Mouse (Mus musculus) forebrain, embryonic 12.5 days (tissue): ENCODE results near the gene Znrd1. TPM values are rescaled to one million over a fixed set of nuclear protein-coding genes. Genes with fewer than 3 reads are reported as not detected.

ENCODE experiments used
- ATAC-seq: fragments of 200-750 bp; cut with Nextera tagmentation; 2 replicates; pipeline ENCODE4 v1.8.0; 2017; ENCODE audit warnings: moderate TSS enrichment; ENCODE audit not compliant: low FRiP score
- H3K27ac ChIP-seq: fragments of 300-500 bp; sonication (generic); 2 replicates; pipeline ENCODE4 v1.5.1; 2016; ENCODE audit warnings: mild to moderate bottlenecking
- H3K27me3 ChIP-seq: fragments of 300-500 bp; sonication (generic); 2 replicates; pipeline ENCODE4 v1.6.1; 2016; ENCODE audit warnings: mild to moderate bottlenecking
- H3K36me3 ChIP-seq: fragments of 300-500 bp; sonication (generic); replicated peaks from 2 replicates; pipeline ENCODE4 v1.6.1; 2016; ENCODE audit warnings: mild to moderate bottlenecking
- H3K4me1 ChIP-seq: fragments of 300-500 bp; sonication (generic); 2 replicates; pipeline ENCODE4 v1.6.1; 2016
- H3K4me2 ChIP-seq: fragments of 300-500 bp; sonication (generic); 2 replicates; pipeline ENCODE4 v1.6.1; 2016; ENCODE audit warnings: mild to moderate bottlenecking, moderate library complexity
- H3K4me3 ChIP-seq: fragments of 300-500 bp; sonication (generic); replicated peaks from 2 replicates; pipeline ENCODE4 v1.5.1; 2016; ENCODE audit warnings: mild to moderate bottlenecking
- H3K9ac ChIP-seq: fragments of 300-500 bp; sonication (generic); 2 replicates; pipeline ENCODE4 v1.6.1; 2016; ENCODE audit warnings: mild to moderate bottlenecking
- H3K9me3 ChIP-seq: fragments of 300-500 bp; sonication (generic); 2 replicates; pipeline ENCODE4 v1.6.1; 2016
- WGBS: fragments of 180-500 bp; shearing (Covaris S2); methylation state at CpG from one replicate; pipeline ENCODE4 v1.1.7; 2016; 5-methylcytosine and 5-hydroxymethylcytosine counted together
- polyA plus RNA-seq: library from polyadenylated mRNA; unstranded; fragments of >200 nt; fragmentation: Nextera tagmentation; extraction: Ambion mirVana; gene quantifications from 2 replicates; pipeline ENCODE4 v1.2.1, GENCODE M21; 2016

Znrd1 gene
- polyA plus RNA-seq, 1 experiment from 2014 or later = 86.7 TPM

DNA sequence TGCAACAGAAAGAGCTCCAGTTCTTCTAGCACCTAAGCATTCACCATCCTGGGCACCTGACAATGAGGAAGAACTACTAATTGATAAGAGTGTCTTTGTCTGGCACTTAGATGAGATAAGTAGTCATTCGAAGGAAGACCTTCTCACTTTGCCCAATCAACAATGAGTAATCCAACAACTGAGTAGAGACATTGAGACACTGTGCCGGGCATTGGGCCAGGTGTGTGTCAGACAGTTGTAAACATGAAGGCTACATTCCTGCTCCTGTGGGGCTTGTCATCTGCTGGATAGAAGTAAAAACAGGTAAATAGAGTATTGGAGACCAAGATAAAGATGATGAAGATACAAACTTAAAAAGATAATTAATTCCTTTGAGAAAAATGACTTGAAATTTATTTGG is 20.3 kb downstream of the Znrd1 start:
- peaks cover 41% of the 10 kb centered on the region for H3K27me3 ChIP-seq
- no peak overlapping the region for H3K27ac ChIP-seq
- H3K4me3 ChIP-seq = no peak overlapping the region
- peaks cover 8% of the 10 kb centered on the region for H3K4me1 ChIP-seq
- H3K9ac ChIP-seq = no peak overlapping the region
- WGBS = 89% methylated on average over 2 of the region's 2 CpGs
- ATAC-seq = no peak
- no peaks in the 10 kb centered on the region for H3K9me3 ChIP-seq
- no peaks in the 10 kb centered on the region for H3K36me3 ChIP-seq
- no peak overlapping the region for H3K4me2 ChIP-seq

DNA sequence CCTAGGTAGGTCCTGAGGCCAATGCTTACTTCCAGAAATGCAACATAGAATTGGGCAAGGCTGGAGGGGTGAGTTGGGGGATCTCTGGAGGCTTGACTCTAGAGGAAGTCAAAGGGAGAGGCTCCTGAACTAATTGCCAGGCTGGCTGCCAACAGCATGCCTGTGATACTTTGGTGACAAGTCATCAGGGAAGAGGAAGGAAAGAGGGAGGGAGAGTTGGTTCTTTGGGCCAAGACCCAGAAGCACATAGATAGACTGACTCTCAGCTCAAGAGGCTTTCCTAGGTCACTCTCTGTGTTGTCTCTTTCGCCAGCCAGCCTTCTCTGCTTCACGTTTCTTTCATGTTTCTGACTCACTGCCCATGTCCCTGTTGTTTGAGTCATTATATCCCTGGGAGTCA is 26.6 kb downstream of the Znrd1 start:
- Histone ChIP-seq H3K36me3 (no peaks in the 10 kb centered on the region), H3K4me3 (no peak overlapping the region), H3K27me3 (0 out of 2 replicates have a peak, but pooled peaks cover 4% of the 10 kb centered on the region), H3K4me2 (no peak overlapping the region), H3K4me1 (no peaks in the 10 kb centered on the region), H3K9ac (no peak overlapping the region), H3K9me3 (no peaks in the 10 kb centered on the region), H3K27ac (no peak overlapping the region)
- 81% methylated on average over 2 of the region's 2 CpGs for WGBS
- ATAC-seq = no peak

- ATAC-seq = no peak
Observed at GRCm38 (mm10) chr17:36931130-36931529, 27.2 kb downstream of the Znrd1 start.

DNA sequence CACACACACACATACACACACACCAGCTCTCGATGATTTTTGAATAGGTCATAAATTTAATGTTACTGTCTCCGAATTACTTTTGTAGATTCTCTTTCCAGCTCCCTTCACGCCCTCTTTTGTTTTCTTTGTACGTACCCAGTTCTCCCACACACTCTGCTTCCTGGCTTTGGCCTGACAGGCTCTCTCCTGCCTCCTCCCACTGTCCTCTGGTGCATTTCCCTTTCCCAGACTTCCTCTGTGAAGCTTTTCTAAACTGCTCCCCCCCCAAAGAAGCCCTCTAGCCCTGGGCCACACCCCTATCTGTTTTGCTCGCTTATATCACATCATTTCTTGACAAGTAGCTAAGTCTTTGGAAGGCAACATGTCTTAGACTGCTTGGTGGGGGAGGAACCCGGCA is 28.1 kb downstream of the Znrd1 start:
- ATAC-seq = no peak
- Histone ChIP-seq H3K4me1 (no peaks in the 10 kb centered on the region), H3K36me3 (no peaks in the 10 kb centered on the region), H3K9me3 (no peaks in the 10 kb centered on the region), H3K27me3 (0 out of 2 replicates have a peak, but pooled peaks cover 8% of the 10 kb centered on the region), H3K4me3 (no peak overlapping the region), H3K4me2 (no peak overlapping the region), H3K27ac (no peak overlapping the region), H3K9ac (no peak overlapping the region)
- 82% methylated on average over 6 of the region's 6 CpGs for WGBS

More at GRCm38 (mm10) chr17:36931130-36931529, 27.2 kb downstream of the Znrd1 start:
- H3K4me1 ChIP-seq = no peaks in the 10 kb centered on the region
- H3K4me3 ChIP-seq = no peak overlapping the region
- WGBS = 82% methylated on average over 4 of the region's 4 CpGs
- no peaks in the 10 kb centered on the region for H3K9me3 ChIP-seq
- no peak overlapping the region for H3K4me2 ChIP-seq
- H3K27ac ChIP-seq = no peak overlapping the region
- no peak overlapping the region for H3K9ac ChIP-seq
- 0 out of 2 replicates have a peak, but pooled peaks cover 4% of the 10 kb centered on the region for H3K27me3 ChIP-seq
- H3K36me3 ChIP-seq = no peaks in the 10 kb centered on the region

- no peak for ATAC-seq
- 83% methylated on average over 12 of the region's 12 CpGs for WGBS
Observed at GRCm38 (mm10) chr17:36929236-36929932, 29.0 kb downstream of the Znrd1 start.

GRCm38 (mm10) chr17:36927496-36928120 is 30.8 kb downstream of the Znrd1 start:
- Histone ChIP-seq H3K4me2 (no peak overlapping the region), H3K9ac (no peak overlapping the region), H3K36me3 (no peaks in the 10 kb centered on the region), H3K27ac (no peak overlapping the region), H3K4me3 (no peak overlapping the region), H3K4me1 (no peaks in the 10 kb centered on the region), H3K9me3 (no peaks in the 10 kb centered on the region), H3K27me3 (0 out of 2 replicates have a peak, but pooled peaks cover 3% of the 10 kb centered on the region)
- ATAC-seq = no peak
- 74% methylated on average over 10 of the region's 10 CpGs for WGBS

More at GRCm38 (mm10) chr17:36929236-36929932, 29.0 kb downstream of the Znrd1 start:
- Histone ChIP-seq H3K9ac (no peak overlapping the region), H3K27ac (no peak overlapping the region), H3K4me2 (no peak overlapping the region), H3K9me3 (no peaks in the 10 kb centered on the region), H3K4me3 (no peak overlapping the region), H3K4me1 (no peaks in the 10 kb centered on the region), H3K27me3 (0 out of 2 replicates have a peak, but pooled peaks cover 7% of the 10 kb centered on the region), H3K36me3 (no peaks in the 10 kb centered on the region)

- Histone ChIP-seq H3K27ac (no peak overlapping the region), H3K9me3 (no peaks in the 10 kb centered on the region), H3K4me3 (no peak overlapping the region), H3K4me2 (no peak overlapping the region), H3K27me3 (0 out of 2 replicates have a peak, but pooled peaks cover 7% of the 10 kb centered on the region), H3K4me1 (no peaks in the 10 kb centered on the region), H3K36me3 (no peaks in the 10 kb centered on the region), H3K9ac (no peak overlapping the region)
- WGBS = 75% methylated on average over 4 of the region's 4 CpGs
- ATAC-seq = no peak
Observed at GRCm38 (mm10) chr17:36923491-36923890, 34.9 kb downstream of the Znrd1 start.

GRCm38 (mm10) chr17:36922715-36923114 is 35.6 kb downstream of the Znrd1 start:
- Histone ChIP-seq H3K27me3 (0 out of 2 replicates have a peak, but pooled peaks cover 7% of the 10 kb centered on the region), H3K27ac (no peak overlapping the region), H3K9me3 (no peaks in the 10 kb centered on the region), H3K4me3 (no peak overlapping the region), H3K4me1 (no peaks in the 10 kb centered on the region), H3K4me2 (no peak overlapping the region), H3K36me3 (no peaks in the 10 kb centered on the region), H3K9ac (no peak overlapping the region)
- WGBS = 89% methylated on average over 4 of the region's 4 CpGs
- ATAC-seq = no peak

GRCm38 (mm10) chr17:36920239-36920638 is 38.1 kb downstream of the Znrd1 start:
- 60% methylated on average over 15 of the region's 15 CpGs for WGBS
- Histone ChIP-seq H3K4me1 (no peaks in the 10 kb centered on the region), H3K27ac (no peak overlapping the region), H3K9ac (no peak overlapping the region), H3K4me3 (no peak overlapping the region), H3K4me2 (no peak overlapping the region), H3K27me3 (0 out of 2 replicates have a peak, but pooled peaks cover 3% of the 10 kb centered on the region), H3K36me3 (no peaks in the 10 kb centered on the region), H3K9me3 (no peaks in the 10 kb centered on the region)
- no peak for ATAC-seq

GRCm38 (mm10) chr17:36915076-36915475 is 43.3 kb downstream of the Znrd1 start:
- H3K4me3 ChIP-seq = no peak overlapping the region
- no peaks in the 10 kb centered on the region for H3K36me3 ChIP-seq
- no peaks in the 10 kb centered on the region for H3K9me3 ChIP-seq
- H3K9ac ChIP-seq = no peak overlapping the region
- H3K27ac ChIP-seq = no peak overlapping the region
- H3K4me2 ChIP-seq = no peak overlapping the region
- H3K27me3 ChIP-seq = no peaks in the 10 kb centered on the region
- no peaks in the 10 kb centered on the region for H3K4me1 ChIP-seq
- ATAC-seq = peak; percentile 39; the same call in 1 of the 2 replicates
- 17% methylated on average over 9 of the region's 9 CpGs for WGBS

DNA sequence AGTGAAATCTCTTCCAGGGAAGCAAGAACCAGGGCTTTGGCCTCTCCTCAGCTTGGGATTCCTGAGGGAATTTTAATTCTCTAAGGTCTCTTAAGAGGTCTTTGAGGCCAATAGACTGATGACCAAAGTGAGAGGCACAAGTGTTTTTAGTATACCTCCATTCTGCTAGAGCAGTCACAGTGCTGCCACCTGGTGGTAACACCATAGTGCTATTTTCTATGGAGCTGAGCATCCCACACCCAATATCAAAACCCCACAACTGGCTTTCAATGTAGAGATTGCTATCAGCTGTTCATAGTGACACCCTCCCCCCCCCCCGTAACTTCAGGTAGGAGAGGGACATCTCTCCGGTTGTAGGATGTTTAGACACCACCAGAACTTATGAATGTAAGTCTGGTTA is 44.3 kb downstream of the Znrd1 start:
- Histone ChIP-seq H3K9ac (no peak overlapping the region), H3K9me3 (no peaks in the 10 kb centered on the region), H3K27me3 (no peaks in the 10 kb centered on the region), H3K4me1 (no peaks in the 10 kb centered on the region), H3K4me3 (no peak overlapping the region), H3K27ac (no peak overlapping the region), H3K36me3 (no peaks in the 10 kb centered on the region), H3K4me2 (no peak overlapping the region)
- ATAC-seq = no peak
- 15% methylated on average over 2 of the region's 2 CpGs for WGBS

GRCm38 (mm10) chr17:36912031-36912430 is 46.3 kb downstream of the Znrd1 start:
- WGBS = 76% methylated on average over 2 of the region's 2 CpGs
- H3K27ac ChIP-seq = no peak overlapping the region

DNA sequence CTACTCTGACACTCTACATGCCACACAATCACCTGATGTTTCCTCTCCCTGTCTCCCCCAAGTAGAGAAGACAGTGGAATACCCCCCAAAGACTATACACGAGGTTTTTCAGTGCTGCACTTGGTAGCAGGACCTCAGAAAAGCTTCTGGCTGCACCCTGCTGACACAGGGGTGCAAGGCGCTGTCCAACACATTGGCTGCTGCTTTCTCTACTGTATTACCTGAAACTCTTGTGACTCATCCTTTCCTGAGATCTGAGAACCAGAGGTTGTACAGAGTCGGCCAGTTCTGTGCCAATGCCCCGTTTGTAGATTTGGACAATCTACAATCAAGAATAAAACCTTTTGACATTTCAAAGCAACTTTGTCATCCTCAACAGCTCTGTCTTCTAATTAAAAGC is 48.6 kb downstream of the Znrd1 start:
- no peak overlapping the region for H3K9ac ChIP-seq
- H3K9me3 ChIP-seq = no peaks in the 10 kb centered on the region
- no peak overlapping the region for H3K4me3 ChIP-seq
- no peak overlapping the region for H3K4me2 ChIP-seq
- 58% methylated on average over 4 of the region's 4 CpGs for WGBS
- no peaks in the 10 kb centered on the region for H3K4me1 ChIP-seq
- no peak for ATAC-seq
- H3K36me3 ChIP-seq = no peaks in the 10 kb centered on the region
- no peak overlapping the region for H3K27ac ChIP-seq
- no peaks in the 10 kb centered on the region for H3K27me3 ChIP-seq

More at GRCm38 (mm10) chr17:36912031-36912430, 46.3 kb downstream of the Znrd1 start:
- Histone ChIP-seq H3K4me1 (no peaks in the 10 kb centered on the region), H3K36me3 (no peaks in the 10 kb centered on the region), H3K4me3 (no peak overlapping the region), H3K4me2 (no peak overlapping the region), H3K27me3 (no peaks in the 10 kb centered on the region), H3K9me3 (no peaks in the 10 kb centered on the region), H3K9ac (no peak overlapping the region)
- no peak for ATAC-seq
